Mouse (Mus musculus) thymus, adult 2 months (tissue): Measurements from ENCODE around the gene Fsip1. TPM values are rescaled to one million over a fixed set of nuclear protein-coding genes. Genes with fewer than 3 reads are reported as not detected.

Experiments
- DNase-seq: peaks from one replicate; pipeline ENCODE4 v3.0.0; 2021
- H3K27ac ChIP-seq: fragments of 200-500 bp; 2 replicates; pipeline ENCODE4 v1.5.1; 2012; ENCODE audit warnings: low read length, control low read depth; ENCODE audit not compliant: control insufficient read depth, insufficient read depth
- H3K27me3 ChIP-seq: fragments of 200-500 bp; 2 replicates; pipeline ENCODE4 v1.6.1; 2012; ENCODE audit warnings: mild to moderate bottlenecking, low read length, moderate library complexity, mixed read lengths; ENCODE audit not compliant: control insufficient read depth, insufficient read depth
- H3K36me3 ChIP-seq: fragments of 200-500 bp; 2 replicates; pipeline ENCODE4 v1.6.1; 2012; ENCODE audit warnings: mild to moderate bottlenecking, low read length, moderate library complexity; ENCODE audit not compliant: control insufficient read depth, insufficient read depth
- H3K4me1 ChIP-seq: fragments of 200-500 bp; replicated peaks from 2 replicates; pipeline ENCODE4 v1.6.1; 2012; ENCODE audit warnings: low read length; ENCODE audit not compliant: control insufficient read depth, insufficient read depth
- H3K4me3 ChIP-seq: fragments of 200-500 bp; 2 replicates; pipeline ENCODE4 v1.5.1; 2012; ENCODE audit warnings: mild to moderate bottlenecking, low read length, control low read depth, moderate library complexity; ENCODE audit not compliant: control insufficient read depth, insufficient read depth
- CTCF ChIP-seq: fragments of 200-500 bp; IDR thresholded peaks from 2 replicates; pipeline ENCODE4 v1.5.1; 2012; ENCODE audit warnings: mild to moderate bottlenecking, control low read depth, low read length, moderate library complexity, borderline replicate concordance; ENCODE audit not compliant: control insufficient read depth, poor library complexity, insufficient read depth; ENCODE audit errors: extremely low read depth
- POLR2A ChIP-seq: fragments of 200-500 bp; IDR thresholded peaks from 2 replicates; pipeline ENCODE4 v1.6.1; 2012; ENCODE audit warnings: mild to moderate bottlenecking, low read length, control low read depth, moderate library complexity; ENCODE audit not compliant: control insufficient read depth, poor library complexity, insufficient read depth; ENCODE audit errors: extremely low read depth
- WGBS: fragments of 180-500 bp; shearing (Covaris S2); methylation state at CpG from one replicate; pipeline ENCODE4 v1.1.7; 2018; 5-methylcytosine and 5-hydroxymethylcytosine counted together
- polyA plus RNA-seq: library from polyadenylated mRNA; depleted of rRNA; stranded (reverse); fragments of >200 nt; gene quantifications from 2 replicates; pipeline ENCODE4 v1.2.3, GENCODE M21; 2012

Gene Fsip1
- polyA plus RNA-seq, 1 experiment = not detected

DNA sequence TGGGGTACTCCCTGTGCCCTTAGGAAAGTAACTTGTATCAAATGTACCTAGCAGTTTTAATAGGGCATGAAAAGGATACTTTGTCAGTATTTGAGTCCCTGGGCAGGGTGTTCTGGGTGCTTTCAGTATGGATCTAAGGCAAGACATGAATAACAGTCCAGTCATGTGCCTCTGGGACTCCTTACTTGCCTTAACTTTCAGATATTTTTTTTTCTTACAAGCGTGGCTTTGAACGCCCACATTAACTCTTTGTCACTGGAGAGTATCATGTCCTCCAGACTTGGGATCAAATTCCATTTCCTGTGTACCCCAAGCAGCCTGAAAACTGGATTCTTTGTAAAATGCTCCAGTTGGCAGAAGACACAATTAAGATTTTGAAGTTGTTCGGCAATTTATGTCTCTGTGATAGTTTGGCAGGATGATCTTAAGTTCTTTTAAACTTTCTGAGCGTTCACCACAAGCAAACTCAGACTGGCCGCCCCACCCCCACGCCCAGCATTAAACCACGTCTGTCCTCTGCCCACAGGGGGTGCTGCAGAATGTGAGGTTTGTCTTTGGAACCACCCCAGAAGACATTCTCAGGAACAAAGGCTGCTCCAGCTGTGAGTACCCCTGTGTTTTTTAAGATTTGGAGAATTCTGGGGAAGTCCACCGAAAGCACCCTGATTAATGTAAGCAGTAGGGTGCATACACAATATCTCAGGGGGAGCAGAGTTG is 142.8 kb downstream of the Fsip1 start:
- Histone ChIP-seq H3K4me3 (no peak overlapping the region), H3K27ac (no peak overlapping the region), H3K36me3 (no peaks in the 10 kb centered on the region), H3K27me3 (no peaks in the 10 kb centered on the region; the same call in 1 of the 2 replicates), H3K4me1 (peaks cover 2% of the 10 kb centered on the region; the same call in 1 of the 2 replicates)
- no peak for TF ChIP-seq CTCF
- no peak for TF ChIP-seq POLR2A
- 53% methylated on average over 8 of the region's 8 CpGs for WGBS
- DNase-seq = no peak

DNA sequence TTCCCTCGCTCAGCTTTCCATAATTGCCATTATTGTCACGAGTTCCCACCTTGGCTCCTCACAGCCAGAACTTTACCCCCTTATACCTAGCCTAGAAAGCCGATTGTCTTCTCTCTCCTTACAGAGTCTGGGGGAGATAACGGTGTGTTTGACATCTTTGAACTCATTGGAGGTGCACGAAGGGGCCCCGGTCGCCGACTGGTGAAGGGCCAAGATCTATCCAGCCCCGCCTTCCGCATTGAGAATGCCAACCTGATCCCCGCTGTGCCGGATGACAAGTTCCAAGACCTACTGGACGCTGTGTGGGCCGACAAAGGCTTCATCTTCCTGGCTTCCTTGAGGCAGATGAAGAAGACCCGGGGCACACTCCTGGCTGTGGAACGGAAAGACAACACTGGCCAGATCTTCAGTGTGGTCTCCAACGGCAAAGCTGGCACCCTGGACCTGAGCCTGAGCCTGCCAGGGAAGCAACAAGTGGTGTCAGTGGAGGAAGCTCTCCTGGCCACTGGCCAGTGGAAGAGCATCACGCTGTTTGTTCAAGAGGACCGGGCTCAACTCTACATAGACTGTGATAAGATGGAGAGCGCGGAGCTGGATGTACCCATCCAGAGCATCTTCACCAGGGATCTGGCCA is 143.8 kb downstream of the Fsip1 start:
- DNase-seq = no peak
- Histone ChIP-seq H3K4me3 (no peak overlapping the region), H3K27ac (no peak overlapping the region), H3K36me3 (no peaks in the 10 kb centered on the region), H3K4me1 (peaks cover 2% of the 10 kb centered on the region; the same call in 1 of the 2 replicates), H3K27me3 (no peaks in the 10 kb centered on the region; the same call in 1 of the 2 replicates)
- WGBS = 83% methylated on average over 21 of the region's 21 CpGs
- no peak for TF ChIP-seq CTCF
- TF ChIP-seq POLR2A = no peak

DNA sequence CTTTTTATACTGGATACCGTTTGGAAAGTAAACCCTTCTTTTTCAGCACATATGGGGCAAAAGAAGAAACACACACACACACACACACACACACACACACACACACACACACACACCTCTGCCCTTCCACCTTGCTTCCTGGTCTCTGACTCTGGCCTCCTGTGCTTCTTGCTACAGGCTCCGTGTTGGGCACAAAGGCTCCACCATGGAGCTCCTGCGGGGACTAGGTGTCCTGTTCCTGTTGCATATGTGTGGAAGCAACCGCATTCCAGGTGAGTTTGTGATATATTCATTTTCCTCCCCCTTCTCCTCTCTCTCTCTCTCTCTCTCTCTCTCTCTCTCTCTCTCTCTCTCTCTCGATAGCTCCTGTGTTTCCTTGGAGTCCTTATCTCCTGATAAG is 144.3 kb downstream of the Fsip1 start:
- Histone ChIP-seq H3K36me3 (no peaks in the 10 kb centered on the region), H3K27ac (no peak overlapping the region), H3K4me3 (no peak overlapping the region), H3K27me3 (no peaks in the 10 kb centered on the region; the same call in 1 of the 2 replicates), H3K4me1 (peaks cover 2% of the 10 kb centered on the region; the same call in 1 of the 2 replicates)
- TF ChIP-seq POLR2A (no peak), CTCF (no peak)
- 44% methylated on average over 5 of the region's 5 CpGs for WGBS
- no peak for DNase-seq

DNA sequence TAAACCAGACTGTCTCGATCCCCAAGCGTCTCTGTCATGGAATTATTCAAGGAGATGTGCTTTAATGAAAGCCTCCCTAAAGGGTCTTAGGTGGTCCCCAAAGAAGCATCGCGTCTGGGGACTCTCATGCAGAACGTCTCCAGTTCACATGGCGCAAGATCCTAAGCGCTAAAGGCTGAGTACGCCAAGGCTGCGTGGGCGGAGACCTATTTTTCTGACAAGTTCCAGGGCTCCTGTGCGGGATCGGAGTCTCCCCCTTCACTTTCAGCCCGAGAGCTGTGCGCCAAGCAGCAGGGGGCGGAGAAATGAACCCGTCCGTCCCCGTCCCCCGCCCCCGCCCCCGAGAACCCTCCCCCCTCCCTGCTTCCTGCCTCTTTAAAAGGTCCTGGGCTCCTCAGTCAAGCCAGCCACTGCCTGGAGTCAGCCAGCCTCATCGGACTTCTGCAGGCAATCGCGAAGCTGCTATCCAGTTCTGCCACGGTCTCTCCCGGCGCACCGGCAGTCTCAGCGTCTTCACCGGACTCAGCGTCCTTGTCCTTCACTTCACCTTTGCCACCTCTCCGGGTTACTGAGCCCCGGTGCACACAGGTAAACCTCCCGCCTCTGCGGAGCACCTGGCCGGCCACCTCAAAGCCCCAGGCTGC is 145.2 kb downstream of the Fsip1 start, which contains the start of gene Thbs1:
Gene Thbs1 (plus strand): TSS at position 389 of the 644 bp plus-strand sequence.
- peaks cover 2% of the 10 kb centered on the region; the same call in 1 of the 2 replicates for H3K4me1 ChIP-seq
- H3K27ac ChIP-seq = no peak within 1 kb of the TSS
- peak; percentile 16 for DNase-seq
- H3K27me3 ChIP-seq = no peaks in the 10 kb centered on the region; the same call in 1 of the 2 replicates
- H3K36me3 ChIP-seq = no peaks in the 10 kb centered on the region
- 1% methylated on average over 35 of the region's 36 CpGs for WGBS
- TF ChIP-seq POLR2A = no peak
- H3K4me3 ChIP-seq = peak within 1 kb of the TSS; percentile 10; the same call in 1 of the 2 replicates

DNA sequence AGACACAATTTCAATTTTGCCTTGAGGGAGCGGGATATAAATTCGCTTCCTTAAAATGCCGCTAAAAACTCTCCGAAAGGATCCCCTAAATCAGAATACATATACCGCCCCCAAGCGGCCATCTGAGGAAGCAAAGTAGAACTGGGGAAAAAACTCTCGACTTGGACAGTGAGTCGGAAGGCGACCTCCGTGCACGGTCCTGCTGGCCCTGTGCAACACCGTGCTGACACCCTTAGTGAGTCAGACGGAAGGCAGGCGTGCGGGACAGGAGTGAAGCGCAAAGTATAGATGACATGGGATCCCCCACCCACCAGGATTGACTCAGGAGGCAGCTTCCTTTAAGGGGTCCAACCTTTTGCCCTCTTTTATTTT is 145.7 kb downstream of the Fsip1 start:
- TF ChIP-seq CTCF (peak; percentile 49; the same call in 1 of the 2 replicates), POLR2A (no peak)
- peaks cover 2% of the 10 kb centered on the region; the same call in 1 of the 2 replicates for H3K4me1 ChIP-seq
- H3K27ac ChIP-seq = no peak overlapping the region
- peak overlapping the region; percentile 10; the same call in 1 of the 2 replicates for H3K4me3 ChIP-seq
- no peaks in the 10 kb centered on the region; the same call in 1 of the 2 replicates for H3K27me3 ChIP-seq
- no peaks in the 10 kb centered on the region for H3K36me3 ChIP-seq
- peak; percentile 75 for DNase-seq
- 1% methylated on average over 16 of the region's 16 CpGs for WGBS

DNA sequence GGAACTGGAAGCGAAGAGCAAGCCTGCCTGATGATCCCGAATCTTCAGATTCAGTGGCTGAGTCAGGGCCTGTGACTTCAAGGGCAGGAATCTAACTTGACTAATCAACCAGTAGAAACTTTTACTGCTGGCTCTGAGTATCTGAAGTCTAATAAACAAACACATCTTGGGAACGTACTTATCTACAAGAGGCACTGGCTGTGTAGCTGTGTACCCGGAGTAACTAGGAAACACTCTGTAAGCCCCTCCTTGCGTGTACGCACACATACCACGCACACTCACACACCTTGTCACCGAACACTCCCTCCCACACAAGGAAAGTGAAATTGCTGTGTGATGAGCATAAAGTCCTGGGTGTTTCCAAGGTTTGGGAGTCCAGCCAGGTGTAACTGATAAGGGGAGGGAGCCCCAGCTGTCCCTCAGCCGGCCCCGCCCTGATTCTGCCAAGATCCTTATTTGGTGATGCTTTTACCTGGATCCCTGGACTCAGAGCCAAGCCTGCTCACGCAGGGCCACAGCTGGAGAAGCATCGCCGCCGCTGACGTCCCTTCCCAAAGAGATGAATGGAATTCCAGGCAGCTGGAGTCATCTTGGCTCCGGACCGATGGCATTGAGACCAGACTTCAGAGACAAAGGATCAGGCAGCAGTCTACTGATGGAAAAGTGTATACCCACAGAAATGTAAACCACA is 146.4 kb downstream of the Fsip1 start:
- H3K4me1 ChIP-seq = peaks cover 2% of the 10 kb centered on the region; the same call in 1 of the 2 replicates
- 69% methylated on average over 17 of the region's 17 CpGs for WGBS
- H3K27ac ChIP-seq = no peak overlapping the region
- no peaks in the 10 kb centered on the region for H3K36me3 ChIP-seq
- no peak overlapping the region for H3K4me3 ChIP-seq
- H3K27me3 ChIP-seq = no peaks in the 10 kb centered on the region; the same call in 1 of the 2 replicates
- TF ChIP-seq CTCF (no peak), POLR2A (no peak)
- peak; percentile 4 for DNase-seq
